Mouse (Mus musculus) natural killer cell, adult 2 months (primary cell): ENCODE measurements around the gene Triobp.
"Not testable (repeated sequence)": the region's sequence is repeated elsewhere in the genome, so short reads cannot be mapped to it uniquely, and the experiment has no call there.

Experiments used
- DNase-seq, 2 experiments: peaks; one replicate each; pipeline ENCODE4 v3.0.0; 2022; ENCODE audit warnings: low spot score in 2 of 2

The Triobp gene

DNA sequence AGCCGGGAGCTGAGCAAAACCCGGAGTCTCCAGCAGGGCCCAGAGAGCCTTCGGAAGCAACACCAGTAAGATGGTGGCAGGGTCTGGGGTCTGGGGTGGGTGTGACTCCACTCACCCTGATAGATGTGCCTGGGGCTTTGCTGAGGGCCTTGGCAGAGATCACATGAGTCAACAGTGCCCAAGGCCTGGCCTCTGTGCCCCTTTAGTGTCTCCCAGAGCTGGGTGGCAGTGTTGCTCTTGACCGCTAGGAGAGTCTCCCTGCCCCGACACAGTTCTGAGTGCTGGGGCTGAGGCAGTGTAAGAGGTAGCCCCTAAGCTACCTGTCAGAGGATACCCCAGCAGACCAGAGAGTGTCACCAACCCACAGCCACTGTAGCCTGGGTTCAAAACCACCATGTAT, 54.0 kb downstream of the Triobp start:
- no peak for DNase-seq

GRCm38 (mm10) chr15:79002036-79002435, 54.5 kb downstream of the Triobp start:
- no peak for DNase-seq

DNA sequence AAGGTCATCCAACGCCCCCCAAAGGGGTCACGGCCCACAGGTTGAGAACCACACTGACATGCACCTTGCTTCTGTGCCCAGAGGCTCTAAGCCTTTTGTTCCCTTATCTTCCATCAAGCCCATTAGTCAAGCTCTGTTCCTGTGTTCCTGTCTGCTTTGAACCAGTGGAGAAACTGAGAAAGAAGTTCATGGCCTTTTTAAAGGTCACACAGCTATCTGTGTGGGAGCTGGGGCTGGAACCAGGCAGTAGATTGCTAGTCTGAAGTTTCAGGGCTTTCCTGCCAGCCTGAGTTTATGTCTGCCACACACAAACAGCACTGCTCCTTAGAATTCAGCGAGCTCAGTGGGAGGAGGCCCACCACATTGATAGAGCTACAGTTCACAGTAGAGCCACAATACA, 55.6 kb downstream of the Triobp start:
- no peak for DNase-seq

DNA sequence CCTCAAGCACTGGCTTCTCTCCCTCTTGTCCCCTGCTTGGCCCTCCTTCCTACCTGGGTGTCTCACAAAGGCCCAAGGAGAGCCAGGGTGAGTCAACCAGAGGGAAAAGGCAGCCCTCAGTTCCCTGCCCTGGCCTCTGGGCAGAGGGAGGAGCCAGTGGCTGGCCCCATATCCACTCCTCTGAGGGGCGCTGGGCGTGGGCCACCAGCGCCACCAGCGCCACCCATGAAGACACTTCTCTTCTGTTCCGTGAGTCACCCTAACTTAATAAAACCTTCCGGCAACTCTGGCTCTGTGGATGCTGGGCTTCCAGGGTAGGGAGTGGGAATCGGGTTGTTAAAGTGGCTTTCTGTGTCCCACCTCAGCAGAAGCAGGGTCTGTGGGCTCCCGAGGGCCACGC, 58.1 kb downstream of the Triobp start:
- DNase-seq, result no peak

DNA sequence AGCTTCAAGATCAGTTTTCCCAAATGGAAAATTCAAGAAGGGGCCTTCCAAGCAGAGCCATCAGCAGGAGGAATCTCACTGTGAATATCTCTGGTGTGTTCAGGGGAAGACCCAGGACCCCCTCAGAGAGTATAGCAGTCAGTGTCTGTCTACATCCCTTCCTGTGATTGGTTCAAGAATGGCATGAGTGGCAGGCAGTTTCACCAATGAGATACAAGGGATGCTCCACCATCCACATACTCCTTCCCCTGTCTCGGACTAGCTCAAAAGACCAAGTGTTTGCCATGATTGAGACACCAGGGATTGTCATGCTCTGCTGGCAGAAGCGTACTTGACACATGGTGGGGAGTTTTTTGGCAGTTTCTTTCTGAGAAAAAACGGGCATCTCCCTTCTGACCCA, 59.1 kb downstream of the Triobp start:
- DNase-seq, result no peak

- no peak for DNase-seq
These were observed 59.5 kb downstream of the Triobp start for GRCm38 (mm10) chr15:79007059-79007458.

- DNase-seq, result not testable (repeated sequence)
These were observed 60.3 kb downstream of the Triobp start for GRCm38 (mm10) chr15:79007836-79008235.

GRCm38 (mm10) chr15:79009734-79010133, 62.2 kb downstream of the Triobp start:
- no peak for DNase-seq

DNA sequence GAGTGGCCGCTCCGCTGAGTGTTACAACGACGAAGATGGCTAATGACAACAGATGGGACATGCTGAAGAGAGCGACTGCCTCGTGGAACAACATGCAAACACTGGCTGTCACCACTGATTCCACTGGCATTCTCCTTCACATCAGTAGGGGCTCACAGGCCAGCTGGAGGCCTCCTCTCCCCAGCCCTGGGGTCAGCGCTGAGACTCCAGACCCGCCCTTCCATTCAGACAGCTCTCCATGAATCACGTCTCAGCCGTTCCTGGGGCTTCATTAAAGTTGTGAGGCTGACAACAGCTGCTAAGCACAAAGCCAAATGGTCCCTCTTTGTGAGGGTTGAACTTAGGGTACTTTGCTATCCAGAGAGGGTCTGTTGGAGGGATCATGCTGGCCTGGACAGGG, 64.0 kb downstream of the Triobp start:
- no peak for DNase-seq

DNA sequence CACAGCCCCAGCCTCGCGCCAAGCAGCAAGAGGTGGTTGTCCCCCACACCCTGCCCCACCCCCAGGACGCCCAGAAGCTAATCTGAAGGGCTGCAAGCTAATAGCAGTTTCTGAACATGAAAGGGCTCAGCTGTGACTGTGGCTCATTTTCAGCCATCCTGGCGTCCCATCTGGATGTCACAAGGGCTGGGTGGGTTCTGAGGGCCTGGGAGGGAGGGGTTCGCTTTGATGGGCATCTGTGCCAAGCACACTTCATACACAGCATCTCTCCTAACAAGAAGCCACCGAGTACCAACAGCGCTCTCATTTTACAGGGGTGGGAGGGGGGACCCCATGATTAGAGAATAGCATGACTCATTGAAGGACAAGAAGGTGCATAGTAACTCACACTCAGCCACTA, 65.9 kb downstream of the Triobp start:
- DNase-seq, result no peak

DNA sequence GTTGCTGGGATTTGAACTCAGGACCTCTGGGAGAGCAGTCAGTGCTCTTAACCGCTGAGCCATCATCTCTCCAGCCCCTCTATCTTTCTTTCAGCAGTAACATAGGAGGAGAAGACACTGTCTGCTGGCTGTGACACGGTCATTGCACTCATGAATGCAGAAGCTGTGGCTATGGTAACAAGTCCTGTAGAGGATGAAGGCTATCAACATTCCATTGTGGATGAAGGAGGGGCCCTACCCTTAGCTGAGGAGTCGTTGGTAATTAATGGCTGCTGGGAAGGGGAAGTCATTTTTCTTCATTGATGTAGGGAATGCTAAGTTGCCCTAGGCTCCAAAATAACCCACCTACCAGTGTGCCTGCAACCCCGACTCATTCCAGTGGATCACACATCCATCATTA, 70.7 kb downstream of the Triobp start:
- no peak for DNase-seq

DNA sequence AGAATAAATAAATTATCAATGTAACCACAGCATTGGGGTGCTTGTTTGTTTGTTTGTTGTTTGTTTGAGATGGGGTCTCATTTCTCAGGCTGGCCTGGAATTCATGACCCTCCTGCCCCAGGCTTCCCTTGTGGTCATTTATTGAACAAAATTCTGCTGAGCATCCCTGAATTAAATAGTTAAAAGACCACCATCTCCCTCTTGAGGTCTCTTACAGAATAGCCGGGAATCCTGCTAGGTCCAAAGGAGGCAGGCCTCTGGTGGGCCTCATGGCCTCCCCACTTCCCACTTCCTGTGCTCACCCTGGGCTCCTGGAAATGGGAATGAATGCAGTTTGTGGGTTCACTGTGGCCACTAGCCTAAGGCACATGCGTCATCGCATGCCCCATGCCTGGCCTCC, 71.4 kb downstream of the Triobp start:
- no peak for DNase-seq

DNA sequence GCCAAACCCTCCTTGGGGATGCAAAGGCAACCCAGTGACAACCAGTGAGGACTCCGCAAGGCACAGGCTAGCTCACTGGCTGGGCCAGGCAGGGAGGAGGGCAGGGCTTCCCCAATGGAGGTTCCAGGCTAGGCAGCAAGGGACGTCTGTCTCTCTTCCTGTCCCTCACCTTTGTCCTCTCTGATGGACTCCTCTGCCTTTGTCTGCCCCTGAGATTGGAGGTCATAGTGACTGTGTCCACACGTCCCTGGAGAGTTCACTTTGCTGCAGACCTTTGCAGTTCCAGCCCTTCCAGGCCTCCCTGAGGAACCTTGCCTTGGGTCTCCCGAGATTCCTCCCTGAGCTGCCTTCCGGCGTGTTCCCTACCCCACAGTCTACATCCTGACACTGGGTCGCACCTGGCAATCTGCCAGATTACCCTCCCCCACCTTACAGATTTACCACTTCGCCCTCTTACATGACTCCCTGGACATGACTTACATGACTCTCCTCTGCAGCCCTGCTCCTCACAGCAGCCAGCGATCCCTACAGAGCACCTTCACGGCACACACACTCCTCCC, 75.2 kb downstream of the Triobp start:
- no peak for DNase-seq

- DNase-seq, result no peak
These were observed 75.8 kb downstream of the Triobp start for GRCm38 (mm10) chr15:79023366-79023765.

- no peak for DNase-seq
These were observed 78.3 kb downstream of the Triobp start for GRCm38 (mm10) chr15:79025687-79026308.

DNA sequence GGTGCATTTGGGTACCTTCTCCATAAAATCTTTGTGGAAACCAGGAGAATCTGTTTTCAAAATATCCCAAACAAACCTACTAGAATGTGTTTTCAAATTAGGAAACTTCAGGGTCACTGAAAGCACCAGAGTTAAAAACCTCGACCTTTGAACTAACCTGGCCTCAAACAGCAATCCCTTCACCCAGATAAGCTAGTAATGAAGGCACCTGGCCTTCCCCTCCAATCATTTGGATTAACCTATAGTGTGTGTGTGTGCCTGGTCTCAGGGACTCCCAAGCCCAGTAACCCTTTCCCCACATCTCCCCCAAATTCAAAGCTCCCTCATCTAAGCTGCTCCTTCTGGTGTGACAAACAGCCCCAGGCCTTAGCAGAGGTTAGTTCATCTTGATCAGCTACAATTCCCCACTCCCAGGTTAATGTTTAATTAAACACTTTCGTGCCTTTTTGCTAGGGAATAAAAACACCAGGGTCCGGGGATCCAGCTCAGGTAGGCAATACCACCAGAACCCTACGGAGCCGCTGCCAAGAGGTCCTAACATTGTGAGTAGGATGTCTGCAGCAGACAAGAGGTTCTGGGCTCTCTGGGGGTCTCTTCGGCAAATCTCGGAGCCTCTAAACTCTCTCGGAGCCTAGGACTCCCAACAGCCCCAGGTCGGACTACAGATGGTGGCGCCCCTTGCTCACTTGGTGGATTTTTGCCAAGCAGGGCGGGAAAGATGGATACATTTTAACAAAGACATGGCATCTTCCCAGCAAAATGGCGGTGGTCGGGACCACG, 79.2 kb downstream of the Triobp start:
- DNase-seq, result no peak

GRCm38 (mm10) chr15:79027291-79028205, 80.0 kb downstream of the Triobp start:
- DNase-seq, result no peak

DNA sequence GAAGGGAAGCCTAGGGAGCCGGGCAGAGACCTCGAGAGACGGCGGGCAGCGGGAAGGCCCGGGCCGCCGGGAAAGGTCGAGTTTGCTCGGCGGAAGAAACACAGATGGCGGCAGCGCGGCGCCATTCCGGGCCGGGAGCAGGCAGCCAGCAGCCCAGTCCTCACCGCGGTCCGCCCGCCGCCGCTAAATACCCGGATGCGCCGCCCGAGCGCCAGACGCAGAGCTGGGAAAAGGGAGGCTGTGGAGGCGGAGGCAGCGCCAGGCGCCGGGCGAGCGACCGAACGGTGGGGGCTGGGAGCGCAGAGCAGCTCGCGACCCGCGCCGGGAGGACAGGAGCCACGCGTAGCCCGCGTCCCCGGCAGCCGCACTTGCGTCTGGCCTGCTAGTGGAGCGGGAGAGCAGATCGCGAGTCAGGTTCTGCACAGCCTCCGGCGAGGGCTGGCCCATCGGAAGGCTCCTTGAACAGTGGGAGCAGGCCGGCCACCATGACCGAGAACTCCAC, 80.8 kb downstream of the Triobp start, which contains the start of gene H1f0:
Gene H1f0, plus strand, starts transcription at position 214 of the 502 bp plus-strand sequence.
- DNase-seq, result peak; percentile 67 to 73

- no peak for DNase-seq
These were observed 81.4 kb downstream of the Triobp start for GRCm38 (mm10) chr15:79028823-79029484.

- no peak for DNase-seq
These were observed 82.2 kb downstream of the Triobp start for GRCm38 (mm10) chr15:79029519-79030241.
